Mouse (Mus musculus) embryonic fibroblast, embryonic 13.5 days (primary cell): ENCODE results near the gene Trappc11. TPM values are rescaled to one million over a fixed set of nuclear protein-coding genes. Genes with fewer than 3 reads are reported as not detected.

Source experiments
- H3K27ac ChIP-seq: 2 replicates; pipeline ENCODE4 v1.5.1; 2012; ENCODE audit warnings: low read length, control low read depth, inconsistent platforms; ENCODE audit not compliant: insufficient read depth
- H3K4me1 ChIP-seq: 2 replicates; pipeline ENCODE4 v1.6.1; 2011; ENCODE audit warnings: low read length; ENCODE audit not compliant: control insufficient read depth, insufficient read depth
- H3K4me3 ChIP-seq: 2 replicates; pipeline ENCODE4 v1.5.1; 2011; ENCODE audit warnings: mild to moderate bottlenecking, control low read depth, low read length; ENCODE audit not compliant: insufficient read depth
- CTCF ChIP-seq: IDR thresholded peaks from 2 replicates; pipeline ENCODE4 v1.5.1; 2011; ENCODE audit warnings: mild to moderate bottlenecking, control low read depth, low read length, moderate library complexity, borderline replicate concordance; ENCODE audit not compliant: insufficient read depth
- POLR2A ChIP-seq: IDR thresholded peaks from 2 replicates; pipeline ENCODE4 v1.6.1; 2011; ENCODE audit warnings: low read depth, mild to moderate bottlenecking, control low read depth, low read length, moderate library complexity
- polyA plus RNA-seq: library from polyadenylated mRNA; stranded (reverse); fragments of >200 nt; gene quantifications from 2 replicates; pipeline ENCODE4 v1.2.4, GENCODE M21; 2011; ENCODE audit warnings: low read depth; ENCODE audit not compliant: missing spikeins, insufficient read length

The Trappc11 gene
- polyA plus RNA-seq, 1 experiment, result 29.2 TPM

GRCm38 (mm10) chr8:47544094-47544493 is 10.8 kb upstream of the Trappc11 start:
- no peaks in the 10 kb centered on the region for H3K4me1 ChIP-seq
- no peak overlapping the region for H3K4me3 ChIP-seq
- TF ChIP-seq CTCF (no peak), POLR2A (no peak)
- H3K27ac ChIP-seq, result no peak overlapping the region

GRCm38 (mm10) chr8:47542746-47543145 is 9.5 kb upstream of the Trappc11 start:
- TF ChIP-seq POLR2A (no peak), CTCF (no peak)
- H3K4me3 ChIP-seq, result no peak overlapping the region
- H3K27ac ChIP-seq, result no peak overlapping the region
- H3K4me1 ChIP-seq, result no peaks in the 10 kb centered on the region

- no peak overlapping the region for H3K4me3 ChIP-seq
- H3K27ac ChIP-seq, result no peak overlapping the region
- TF ChIP-seq CTCF (no peak), POLR2A (no peak)
- H3K4me1 ChIP-seq, result peaks cover 3% of the 10 kb centered on the region
Measured at GRCm38 (mm10) chr8:47538323-47538722, 5.1 kb upstream of the Trappc11 start.

GRCm38 (mm10) chr8:47528094-47528493 is 5.2 kb downstream of the Trappc11 start:
- Histone ChIP-seq H3K27ac (no peak overlapping the region), H3K4me1 (no peaks in the 10 kb centered on the region), H3K4me3 (no peak overlapping the region)
- TF ChIP-seq POLR2A (no peak), CTCF (no peak)

- TF ChIP-seq CTCF (no peak), POLR2A (no peak)
- Histone ChIP-seq H3K4me1 (peaks cover 3% of the 10 kb centered on the region; the same call in 1 of the 2 replicates), H3K4me3 (no peak overlapping the region), H3K27ac (no peak overlapping the region)
Measured at GRCm38 (mm10) chr8:47513601-47514000, 19.7 kb downstream of the Trappc11 start.

GRCm38 (mm10) chr8:47510930-47511329 is 22.3 kb downstream of the Trappc11 start:
- no peak for TF ChIP-seq POLR2A
- no peak for TF ChIP-seq CTCF

GRCm38 (mm10) chr8:47505431-47505830 is 27.8 kb downstream of the Trappc11 start:
- no peak overlapping the region for H3K27ac ChIP-seq
- TF ChIP-seq POLR2A (no peak), CTCF (no peak)
- H3K4me3 ChIP-seq, result no peak overlapping the region

More at GRCm38 (mm10) chr8:47510930-47511329, 22.3 kb downstream of the Trappc11 start:
- peaks cover 3% of the 10 kb centered on the region; the same call in 1 of the 2 replicates for H3K4me1 ChIP-seq
- no peak overlapping the region for H3K4me3 ChIP-seq
- H3K27ac ChIP-seq, result no peak overlapping the region

GRCm38 (mm10) chr8:47502546-47502945 is 30.7 kb downstream of the Trappc11 start:
- Histone ChIP-seq H3K27ac (no peak overlapping the region), H3K4me3 (no peak overlapping the region), H3K4me1 (no peaks in the 10 kb centered on the region)
- TF ChIP-seq CTCF (no peak), POLR2A (no peak)

More at GRCm38 (mm10) chr8:47505431-47505830, 27.8 kb downstream of the Trappc11 start:
- no peaks in the 10 kb centered on the region for H3K4me1 ChIP-seq

- H3K27ac ChIP-seq, result no peak overlapping the region
- no peaks in the 10 kb centered on the region for H3K4me1 ChIP-seq
- no peak overlapping the region for H3K4me3 ChIP-seq
- no peak for TF ChIP-seq CTCF
- TF ChIP-seq POLR2A, result no peak
Measured at GRCm38 (mm10) chr8:47501994-47502393, 31.3 kb downstream of the Trappc11 start.

- no peak for TF ChIP-seq CTCF
- no peak for TF ChIP-seq POLR2A
- no peaks in the 10 kb centered on the region for H3K4me1 ChIP-seq
- H3K27ac ChIP-seq, result no peak overlapping the region
- H3K4me3 ChIP-seq, result no peak overlapping the region
Measured at GRCm38 (mm10) chr8:47495428-47495827, 37.8 kb downstream of the Trappc11 start.

GRCm38 (mm10) chr8:47494602-47495153 is 38.6 kb downstream of the Trappc11 start:
- no peak overlapping the region for H3K27ac ChIP-seq
- TF ChIP-seq POLR2A, result no peak
- TF ChIP-seq CTCF, result no peak
- no peak overlapping the region for H3K4me3 ChIP-seq
- H3K4me1 ChIP-seq, result no peaks in the 10 kb centered on the region

- no peak for TF ChIP-seq POLR2A
- no peak for TF ChIP-seq CTCF
- Histone ChIP-seq H3K27ac (no peak overlapping the region), H3K4me1 (no peaks in the 10 kb centered on the region), H3K4me3 (no peak overlapping the region)
Measured at GRCm38 (mm10) chr8:47493106-47493505, 40.2 kb downstream of the Trappc11 start.
